Mouse (Mus musculus) lung, postnatal 25 days (tissue): ENCODE data around the gene Ntf3.

ENCODE experiments used
- DNase-seq: peaks from one replicate; pipeline ENCODE4 v3.0.0; 2022; ENCODE audit warnings: low spot score

The Ntf3 gene

DNA sequence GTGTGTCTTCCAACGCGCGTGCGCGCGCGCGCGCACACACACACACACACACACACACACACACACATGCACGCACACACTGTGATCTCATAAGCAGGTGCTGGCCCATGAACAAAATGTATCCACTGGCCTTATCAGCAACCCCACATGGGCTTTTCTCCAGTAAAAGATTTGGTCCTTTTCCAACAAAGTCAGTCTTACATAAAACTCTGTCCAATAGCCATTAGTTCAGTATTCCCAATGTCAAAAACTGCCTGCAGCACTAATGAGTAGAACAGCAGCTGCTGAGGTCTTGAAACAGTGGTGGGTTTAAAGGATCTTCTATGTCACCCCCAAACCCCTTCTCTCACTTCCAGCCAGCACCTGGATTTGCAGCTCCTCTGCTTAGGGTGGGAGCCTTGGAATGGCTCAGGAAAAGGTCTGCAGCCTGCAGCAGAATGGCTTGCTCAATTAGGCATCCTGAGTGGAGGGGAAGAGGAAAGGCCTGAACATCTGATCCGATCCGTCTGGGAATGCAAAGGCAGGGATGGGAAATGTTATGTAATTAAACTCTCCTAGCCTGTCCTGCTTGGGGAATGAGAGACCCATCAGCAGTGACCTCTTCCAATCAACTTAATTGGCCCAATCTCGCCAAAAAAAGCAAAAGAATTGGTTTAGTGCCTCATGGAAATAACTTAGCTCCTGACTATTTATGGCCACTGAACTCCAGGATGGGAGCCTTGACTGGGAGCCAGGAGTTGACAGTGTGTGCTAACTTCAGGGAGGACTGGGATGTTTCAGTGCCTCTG is 7.2 kb downstream of the Ntf3 start:
- DNase-seq, result no peak

DNA sequence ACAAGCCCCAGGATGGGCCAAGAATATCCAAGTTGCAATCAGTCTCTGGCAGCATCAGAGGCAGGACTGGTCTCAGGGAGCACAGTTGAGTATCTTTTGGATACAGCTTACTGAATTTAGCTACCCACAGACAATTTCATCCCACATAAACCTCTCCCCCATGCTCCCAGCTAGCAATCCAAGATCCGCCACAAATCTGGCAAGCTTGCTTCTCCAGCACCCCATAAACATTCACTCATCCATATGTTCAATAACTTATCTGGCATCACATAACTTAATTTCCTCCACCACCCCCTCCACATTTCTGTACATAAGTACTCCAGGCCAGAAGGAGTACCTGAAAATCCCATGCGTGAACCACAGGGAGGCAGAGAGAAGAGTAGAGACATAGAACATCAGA is 10.8 kb downstream of the Ntf3 start:
- DNase-seq, result no peak

DNA sequence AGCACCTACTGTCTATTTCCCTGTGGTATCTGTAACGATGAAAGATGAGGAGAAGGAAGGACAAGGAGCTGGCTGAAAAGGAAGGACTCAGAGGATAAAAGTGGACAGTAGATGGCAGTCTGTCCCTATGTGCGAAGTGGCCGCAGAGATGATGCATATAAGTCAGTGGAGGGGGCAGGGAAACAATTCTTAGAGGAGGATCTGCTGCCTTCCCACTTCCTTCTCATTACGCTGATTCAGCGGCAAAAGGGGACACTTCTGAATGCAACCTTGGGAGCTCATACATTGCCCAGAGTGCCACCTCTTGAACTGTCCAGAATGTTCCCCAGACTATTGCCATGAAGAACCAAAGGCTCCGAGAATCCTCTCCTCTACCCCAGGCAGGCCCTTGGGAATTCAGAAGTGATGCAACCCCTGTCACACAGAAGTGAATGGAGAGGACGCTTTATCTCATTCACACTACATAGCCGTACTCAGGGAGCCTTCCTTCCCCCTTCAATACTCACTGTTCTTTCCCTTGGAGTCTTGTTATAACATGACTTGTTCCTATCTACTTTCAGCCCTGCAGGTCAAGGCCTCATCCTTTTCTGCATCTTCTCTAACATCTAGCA is 12.2 kb downstream of the Ntf3 start:
- no peak for DNase-seq

DNA sequence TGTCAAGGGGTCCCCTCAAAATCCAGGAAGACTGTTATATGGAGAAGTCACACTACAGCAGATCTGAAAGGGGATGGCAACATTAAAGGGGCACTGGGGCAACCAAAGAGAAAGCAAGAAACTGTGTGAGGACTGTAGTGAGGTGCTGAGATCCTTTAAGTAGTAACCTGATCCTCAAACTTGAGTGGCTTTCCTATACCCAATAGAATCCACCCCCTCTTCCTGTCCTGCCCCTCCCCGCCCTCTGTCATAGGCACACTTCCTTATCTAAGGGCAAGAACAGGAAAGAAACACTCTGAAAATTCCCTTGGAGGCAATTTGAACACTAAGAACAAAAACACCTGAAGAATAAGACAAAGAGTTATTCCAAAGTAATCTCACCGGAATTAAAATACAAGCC is 13.6 kb downstream of the Ntf3 start:
- DNase-seq, result no peak

DNA sequence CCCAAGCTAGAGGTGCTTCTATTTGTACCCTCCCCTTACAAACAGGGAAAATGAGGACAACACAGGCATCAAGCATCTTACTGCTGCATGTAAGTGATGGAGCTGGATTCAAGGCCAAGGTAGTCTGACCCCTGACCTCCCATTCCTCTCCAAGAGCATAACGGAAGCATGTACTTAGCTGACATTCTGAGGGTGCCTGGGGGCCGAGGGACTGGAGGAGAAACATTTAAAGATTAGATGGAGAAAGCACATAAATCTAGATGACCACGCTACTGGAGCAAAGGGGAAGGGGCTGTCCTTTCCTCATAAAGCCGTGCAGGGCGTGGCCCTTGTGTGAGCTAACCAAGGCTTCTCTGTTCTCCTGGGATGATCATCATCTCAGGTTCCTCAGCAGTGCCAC is 23.1 kb downstream of the Ntf3 start:
- DNase-seq, result no peak

DNA sequence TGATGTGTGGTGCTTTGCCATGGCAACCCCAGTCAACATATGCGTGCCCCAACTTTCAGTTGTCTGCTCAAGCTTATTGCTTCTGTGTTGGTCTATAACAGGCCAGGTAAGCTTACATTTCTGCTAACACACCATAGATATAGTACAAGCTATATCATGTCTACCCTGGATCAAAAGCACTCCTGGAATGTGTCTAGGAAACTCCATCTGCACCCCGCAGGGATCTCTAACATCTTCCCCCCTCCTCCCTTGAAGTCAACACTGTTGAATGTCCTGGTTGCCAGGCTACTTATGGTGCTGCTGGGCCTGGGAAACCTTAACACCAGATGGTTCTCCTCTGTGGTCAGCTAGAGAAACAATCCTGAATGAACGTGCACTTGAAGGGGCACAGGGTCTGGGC is 24.0 kb downstream of the Ntf3 start:
- DNase-seq, result no peak

DNA sequence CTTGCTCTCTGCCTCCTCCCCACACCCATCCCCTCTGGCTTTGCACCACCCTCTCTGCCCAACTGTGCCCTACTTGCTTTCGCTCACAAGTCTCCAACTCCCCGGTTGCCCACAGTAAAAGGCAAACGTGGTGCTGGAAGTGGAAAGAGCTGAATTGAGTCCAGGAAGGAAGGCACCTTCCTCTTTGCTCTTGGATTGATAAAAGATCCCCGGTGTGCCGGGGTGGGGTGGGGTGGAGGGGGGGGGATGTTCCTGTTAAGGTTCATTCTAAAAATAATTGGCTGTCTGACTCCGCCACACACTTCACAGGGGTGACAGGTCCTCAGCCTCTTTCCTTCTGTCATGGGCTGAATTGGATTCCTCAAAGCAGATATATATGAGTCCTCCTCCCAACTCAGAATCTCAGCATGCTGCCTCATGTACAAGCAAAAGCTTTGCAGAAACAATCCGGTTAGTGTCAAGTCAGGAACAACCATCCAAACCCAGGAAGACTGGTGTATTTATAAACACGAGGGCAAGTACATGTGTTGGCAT is 24.6 kb downstream of the Ntf3 start:
- DNase-seq, result no peak

DNA sequence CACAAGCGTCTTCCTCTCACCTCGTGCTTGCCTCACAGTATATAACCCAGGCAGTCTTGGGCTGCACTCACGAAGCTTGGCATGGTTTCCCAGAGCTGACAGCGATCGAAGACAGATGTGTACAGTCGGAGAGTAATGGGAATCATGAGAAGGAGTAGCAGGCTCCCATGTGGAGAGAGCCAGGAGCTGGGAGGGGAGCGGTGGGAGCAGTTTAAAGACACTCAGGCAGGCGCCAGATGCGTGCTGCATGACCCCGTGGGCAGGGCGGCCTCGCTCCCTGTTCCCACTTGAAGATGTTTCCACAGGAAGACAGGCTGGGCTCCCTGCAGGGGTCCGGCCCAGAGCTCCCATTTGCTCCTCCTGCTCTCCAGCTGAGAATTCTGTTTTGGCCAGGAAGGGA is 25.2 kb downstream of the Ntf3 start:
- DNase-seq, result peak; percentile 54

DNA sequence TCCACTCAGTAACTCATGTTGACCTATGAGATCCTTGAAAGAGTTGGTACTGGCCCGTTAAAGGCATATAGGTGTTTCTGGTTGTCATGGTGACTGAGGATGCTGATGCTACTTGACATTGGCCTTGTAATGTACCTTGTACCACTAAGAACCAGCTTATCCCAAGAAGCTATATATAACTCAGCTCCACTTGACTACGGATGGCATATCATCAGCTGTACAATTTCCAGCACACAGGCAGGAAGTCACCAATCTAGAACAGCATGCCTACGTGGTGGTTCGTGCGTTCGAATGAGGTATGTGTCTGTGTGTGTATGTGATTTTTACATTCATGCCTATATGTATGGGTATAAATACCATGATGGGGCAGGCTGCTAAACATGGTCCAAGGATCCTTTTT is 25.7 kb downstream of the Ntf3 start:
- DNase-seq, result no peak

DNA sequence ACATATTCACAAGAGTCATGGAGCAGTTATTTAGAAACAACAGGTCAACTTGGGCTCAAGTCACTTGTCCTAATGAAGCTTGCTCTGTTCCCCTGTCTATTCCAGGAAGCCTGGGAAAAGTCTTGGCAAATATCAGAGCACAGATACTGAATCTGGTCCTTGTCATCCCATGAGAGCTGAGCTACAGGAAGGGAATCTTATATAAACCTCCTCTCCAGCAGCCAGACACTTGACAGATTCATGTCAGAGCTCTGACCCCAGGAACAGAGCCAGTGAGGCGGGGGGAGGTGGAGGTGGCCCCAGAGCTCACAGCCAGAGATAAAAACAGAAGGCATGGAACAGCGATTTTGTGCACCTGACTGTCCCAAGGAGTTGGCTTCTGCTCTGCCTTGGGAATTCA is 26.3 kb downstream of the Ntf3 start:
- no peak for DNase-seq

DNA sequence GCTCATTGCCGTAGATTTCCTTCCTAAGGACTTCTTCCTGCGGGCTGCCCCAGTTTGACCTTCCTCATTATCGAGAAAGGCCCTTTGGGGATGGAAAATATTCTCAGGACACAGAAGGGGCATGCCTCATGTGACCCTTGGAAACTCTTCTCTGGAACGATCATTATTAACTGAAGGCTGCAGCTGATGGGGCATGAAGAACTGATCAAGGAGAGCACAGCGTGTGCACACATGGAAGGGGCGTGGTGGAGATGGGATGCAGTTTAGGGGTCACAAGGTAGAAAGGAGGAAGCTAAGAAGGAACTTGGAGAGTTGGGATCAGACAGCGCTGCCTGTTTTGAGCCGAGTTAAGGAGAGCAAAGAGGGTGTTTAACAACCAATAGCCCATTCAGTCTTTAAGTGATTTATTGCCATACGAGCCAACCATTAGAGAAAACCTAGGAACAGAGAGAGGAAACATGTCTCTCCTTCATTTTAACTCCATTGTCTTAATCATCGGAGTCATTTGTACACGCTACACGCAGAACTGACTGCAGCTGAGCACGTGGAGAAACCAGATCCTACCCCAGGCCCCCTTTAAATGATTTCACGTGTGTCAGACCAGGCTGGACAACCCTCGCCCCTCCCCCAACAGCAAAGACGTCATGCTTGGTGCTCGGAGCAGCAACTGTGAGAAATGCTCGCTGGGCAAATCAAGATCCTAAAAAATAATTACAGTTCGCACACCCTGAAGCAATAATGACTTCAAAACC is 32.4 kb downstream of the Ntf3 start:
- no peak for DNase-seq

DNA sequence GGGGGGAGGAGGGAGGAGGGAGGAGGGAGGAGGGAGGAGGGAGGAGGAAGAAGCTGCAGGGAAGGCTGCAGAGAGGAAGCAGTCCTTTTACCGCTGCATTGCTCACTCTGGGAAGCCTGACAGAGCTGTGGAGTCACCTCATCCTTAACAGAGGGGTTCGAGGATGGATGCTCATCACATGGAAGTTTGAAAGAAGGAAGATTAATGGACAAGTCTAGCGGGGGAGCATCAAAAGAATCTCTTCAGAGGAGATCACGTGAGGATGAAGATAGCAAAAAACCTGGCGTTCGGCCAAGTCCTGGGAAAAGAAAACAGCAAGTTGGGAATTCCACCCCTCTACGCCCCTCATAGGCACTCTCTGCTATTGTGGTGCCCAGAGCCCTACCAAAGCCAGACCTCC is 38.5 kb downstream of the Ntf3 start:
- no peak for DNase-seq

DNA sequence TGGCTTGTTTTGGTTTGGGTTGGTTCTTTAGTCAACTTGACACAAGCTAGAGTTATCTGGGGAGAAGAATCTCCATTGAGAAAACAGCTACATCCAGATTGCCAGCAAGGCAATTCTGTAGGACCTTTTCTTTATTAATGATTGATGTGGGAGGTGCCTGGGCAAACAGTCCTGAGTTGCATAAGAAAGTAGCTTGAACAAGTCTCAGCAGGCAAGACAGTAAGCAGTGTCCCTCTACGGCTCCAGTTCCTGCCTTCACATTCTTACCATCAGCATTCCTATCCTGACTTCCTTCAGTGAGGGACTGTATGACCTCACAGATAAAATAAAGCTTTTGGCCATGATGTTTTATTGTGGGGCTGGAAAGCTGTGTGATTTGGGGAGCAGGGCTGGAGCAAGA is 48.5 kb downstream of the Ntf3 start:
- no peak for DNase-seq

DNA sequence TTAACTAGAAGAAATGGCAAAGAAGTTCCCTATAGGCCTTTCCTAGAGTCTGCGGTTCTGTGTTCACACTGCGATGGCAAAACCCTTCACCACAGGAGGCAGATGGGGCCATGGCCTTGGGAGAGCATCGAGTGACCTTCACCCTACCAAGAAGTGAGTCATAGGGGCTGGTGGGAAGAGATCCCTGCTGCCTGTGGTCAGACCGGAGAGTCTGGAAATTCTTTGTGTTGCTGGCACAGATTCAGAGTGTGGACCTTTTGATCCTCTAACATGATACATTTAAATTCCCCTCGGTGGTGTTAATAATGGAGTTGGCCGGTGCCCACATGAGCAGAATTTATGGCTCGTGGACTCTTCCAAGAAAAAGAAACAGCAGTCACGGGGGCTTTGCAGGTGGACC is 49.5 kb downstream of the Ntf3 start:
- no peak for DNase-seq

DNA sequence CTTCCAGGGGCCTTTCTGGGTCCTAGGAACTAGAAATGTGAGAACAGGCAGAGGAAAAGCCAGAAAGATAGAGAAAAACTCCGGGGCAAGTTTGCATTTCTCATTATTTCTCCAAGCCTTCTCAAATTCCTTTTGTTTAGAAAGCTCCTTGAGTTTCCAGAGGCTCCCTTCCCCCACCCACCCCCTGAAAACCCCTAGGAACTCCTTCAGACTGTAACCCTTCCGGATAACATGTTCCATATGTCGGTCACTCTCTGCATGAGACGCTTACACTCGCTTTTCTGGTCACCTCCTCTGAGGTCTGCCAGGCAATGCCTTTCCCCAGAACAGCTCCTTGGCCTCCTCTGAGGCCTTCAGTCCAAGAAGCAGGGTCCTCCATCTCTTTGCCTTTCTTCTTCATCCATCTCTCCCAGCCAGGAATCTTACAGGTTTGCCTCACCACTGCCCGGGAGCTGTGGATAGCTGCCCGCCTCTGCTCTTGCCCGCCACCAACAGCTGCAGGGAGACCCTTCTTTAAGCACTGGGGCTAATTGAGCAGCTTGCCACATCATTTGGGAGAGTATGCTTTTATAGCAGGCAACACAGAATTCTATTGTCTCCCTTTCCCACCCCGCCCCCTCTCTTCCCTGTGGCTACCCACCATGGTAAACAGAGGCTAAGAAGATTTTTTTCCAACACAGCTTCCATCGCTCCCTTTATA is 51.6 kb downstream of the Ntf3 start:
- DNase-seq, result no peak

DNA sequence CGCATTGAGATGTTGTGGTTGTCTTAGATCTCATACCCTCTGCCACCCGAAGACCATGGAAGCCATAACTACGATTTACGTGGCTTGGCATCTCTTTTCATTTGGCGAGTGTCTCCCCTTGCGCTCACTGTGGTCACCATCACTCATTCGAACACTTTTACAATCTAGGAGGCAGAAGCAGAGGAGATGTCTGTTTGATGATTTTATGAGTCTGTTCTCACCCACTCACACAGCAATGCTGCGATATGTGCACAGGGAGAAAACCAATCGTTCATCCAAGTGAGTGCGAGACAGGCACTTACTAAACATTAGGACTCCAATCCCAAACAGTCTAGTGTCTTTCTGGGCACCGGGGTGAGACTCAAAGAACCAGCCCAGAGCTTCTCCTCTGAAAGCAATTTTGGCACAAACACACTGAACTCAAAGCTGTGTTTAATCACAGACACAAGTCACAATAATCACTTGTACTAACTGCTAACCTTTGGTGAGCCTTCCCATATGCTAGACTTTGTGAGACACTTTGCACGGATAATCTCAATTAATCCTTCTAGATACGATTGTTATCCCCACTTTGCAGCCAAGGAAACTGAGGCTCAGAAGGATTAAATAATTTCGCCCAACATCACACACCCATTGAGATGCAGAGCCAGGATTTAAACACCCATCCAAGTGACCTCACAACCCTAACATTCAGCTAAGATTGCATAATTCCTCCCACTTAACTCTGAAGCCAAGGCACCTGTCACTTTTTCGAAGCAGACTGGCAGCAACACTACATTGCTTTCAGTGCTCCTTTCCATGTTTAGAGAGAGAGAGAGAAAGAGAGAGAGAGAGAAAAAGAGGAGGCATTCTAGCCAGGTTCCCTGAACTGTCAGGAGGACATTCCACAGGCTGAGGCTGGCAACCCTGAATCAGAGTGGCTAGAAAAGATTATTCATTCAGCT is 55.5 kb downstream of the Ntf3 start:
- peak; percentile 55 for DNase-seq

DNA sequence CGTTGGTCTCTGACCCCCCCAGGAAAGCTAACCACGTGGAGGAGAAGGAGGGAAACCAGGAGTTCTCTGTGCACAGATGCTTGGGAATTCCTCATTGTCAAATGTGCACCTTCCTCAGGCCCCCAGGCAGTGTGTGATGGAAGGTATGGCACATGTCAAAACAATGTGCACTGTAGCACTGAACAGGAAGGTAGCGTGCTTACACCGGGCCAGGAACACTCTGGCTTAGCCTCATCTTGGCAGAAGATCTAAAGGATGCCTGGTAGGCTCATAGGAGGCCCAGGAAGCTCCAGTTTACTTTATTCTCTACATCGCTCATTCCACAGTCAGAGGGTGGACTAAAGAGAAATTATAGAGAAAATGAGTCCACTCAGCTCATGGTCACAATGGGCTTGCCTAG is 57.5 kb downstream of the Ntf3 start:
- DNase-seq, result no peak

DNA sequence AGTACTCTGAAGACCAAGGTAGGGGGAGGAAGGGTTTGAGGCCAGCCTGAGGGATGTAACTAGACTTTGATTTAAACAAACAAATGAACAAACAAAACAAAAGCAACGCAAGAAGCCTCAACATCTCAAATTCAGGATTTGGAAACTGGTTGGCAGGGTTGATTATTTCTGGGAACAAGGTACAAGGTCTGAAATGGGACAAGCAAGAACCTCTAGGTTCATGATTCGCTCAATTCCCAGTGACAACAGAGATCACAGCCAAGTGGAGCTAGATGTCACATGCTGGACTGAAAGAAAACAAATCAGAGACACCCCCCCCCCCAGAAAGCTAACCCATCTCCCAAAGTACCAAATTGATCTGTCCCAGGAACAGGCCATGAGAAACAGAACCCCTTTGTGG is 57.9 kb downstream of the Ntf3 start:
- no peak for DNase-seq

DNA sequence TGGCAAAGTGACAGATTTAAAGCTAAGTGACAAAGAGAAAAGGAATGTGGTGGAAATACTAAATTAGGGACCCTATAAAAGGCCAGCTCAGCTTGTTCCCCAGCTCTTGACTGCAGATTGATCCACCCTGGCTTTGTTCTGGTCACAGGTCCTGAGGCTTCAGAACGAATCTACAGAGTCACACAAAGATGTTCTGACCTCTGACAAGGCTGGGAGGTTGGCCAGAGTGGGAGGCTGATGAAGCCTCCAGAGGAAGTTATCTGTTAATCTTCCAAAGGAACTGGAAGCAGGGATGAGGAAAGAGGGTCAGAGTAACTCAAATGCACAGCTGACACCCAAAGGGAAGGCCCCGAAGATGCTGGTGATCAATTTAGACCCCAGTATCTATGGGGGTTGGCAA is 59.3 kb downstream of the Ntf3 start:
- no peak for DNase-seq

DNA sequence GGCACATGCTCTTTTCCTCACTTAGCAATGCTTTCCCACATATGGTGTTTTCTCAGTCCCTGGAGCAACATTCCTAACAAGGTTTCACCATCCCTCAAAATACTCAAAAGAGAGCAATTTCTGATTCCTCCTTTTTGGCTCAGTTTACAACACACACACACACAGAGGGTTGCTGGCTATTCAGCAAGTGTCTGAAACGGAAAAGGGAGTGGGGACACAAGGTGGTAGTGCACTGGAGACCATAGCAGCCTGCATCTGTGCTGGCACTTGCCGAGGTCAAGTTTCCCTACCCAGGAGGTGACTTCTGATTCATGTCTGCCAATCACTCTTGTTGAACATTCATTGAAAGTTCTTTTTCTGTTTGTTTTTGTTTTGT is 59.9 kb downstream of the Ntf3 start:
- DNase-seq, result no peak

DNA sequence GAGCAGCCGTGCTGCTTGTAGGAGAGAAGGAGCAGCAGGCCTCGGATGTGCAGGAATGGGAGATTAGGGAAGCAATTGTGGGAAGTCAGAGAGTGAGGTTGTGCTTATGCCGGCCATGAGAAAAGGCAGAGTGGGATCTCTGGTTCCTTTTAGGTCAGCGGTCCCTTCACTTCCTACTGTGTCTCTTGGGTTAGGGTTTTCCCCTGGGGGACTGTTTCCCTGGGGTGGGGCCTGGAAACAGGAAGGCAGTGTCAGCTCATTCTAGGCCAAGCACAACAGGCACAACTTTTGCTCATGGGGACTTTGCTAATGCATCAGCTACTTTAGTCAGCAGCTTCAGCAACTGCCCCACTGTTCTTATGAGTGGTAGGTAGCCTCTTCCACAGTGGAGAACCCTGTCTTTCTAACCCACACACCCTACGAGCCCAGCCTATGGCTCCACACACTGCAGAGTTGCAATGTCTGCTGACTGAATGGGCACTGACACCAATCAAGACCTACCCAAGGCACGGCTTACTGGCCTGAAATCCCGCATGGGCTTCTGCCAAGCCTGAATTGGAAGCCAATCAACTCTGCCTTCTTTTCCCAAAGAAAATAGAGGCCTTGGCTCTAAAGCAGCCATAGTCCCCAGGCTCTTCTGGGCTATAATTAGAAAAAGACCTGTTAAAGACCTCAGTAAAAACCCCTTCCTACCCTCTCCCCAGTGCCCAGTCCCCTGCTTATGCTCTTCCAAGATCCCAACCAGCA is 60.5 kb downstream of the Ntf3 start:
- DNase-seq, result no peak
